Mouse (Mus musculus) stomach, embryonic 16.5 days (tissue): ENCODE data around the gene Rac3. TPM values are rescaled to one million over a fixed set of nuclear protein-coding genes. Genes with fewer than 3 reads are reported as not detected.
"Not testable (repeated sequence)": the region's sequence is repeated elsewhere in the genome, so short reads cannot be mapped to it uniquely, and the experiment has no call there.

Experiments used
- ATAC-seq: fragments of 200-750 bp; cut with Nextera tagmentation; 2 replicates; pipeline ENCODE4 v1.8.0; 2017; ENCODE audit warnings: moderate number of reproducible peaks, moderate TSS enrichment; ENCODE audit not compliant: insufficient read depth, low FRiP score
- H3K27ac ChIP-seq: fragments of 300-500 bp; sonication (generic); 2 replicates; pipeline ENCODE4 v1.5.1; 2014; ENCODE audit warnings: low read length
- H3K27me3 ChIP-seq: fragments of 300-500 bp; sonication (generic); 2 replicates; pipeline ENCODE4 v1.6.1; 2014; ENCODE audit warnings: low read length, control low read depth, mixed read lengths; ENCODE audit not compliant: control insufficient read depth, insufficient read depth
- H3K36me3 ChIP-seq: fragments of 300-500 bp; sonication (generic); 2 replicates; pipeline ENCODE4 v1.6.1; 2014; ENCODE audit warnings: low read length; ENCODE audit not compliant: control insufficient read depth, insufficient read depth
- H3K4me1 ChIP-seq: fragments of 300-500 bp; sonication (generic); 2 replicates; pipeline ENCODE4 v1.6.1; 2014; ENCODE audit warnings: low read length, control low read depth, mixed read lengths; ENCODE audit not compliant: control insufficient read depth, insufficient read depth
- H3K4me2 ChIP-seq: fragments of 300-500 bp; sonication (generic); 2 replicates; pipeline ENCODE4 v1.6.1; 2014; ENCODE audit warnings: low read depth, low read length, mixed read lengths
- H3K4me3 ChIP-seq: fragments of 300-500 bp; sonication (generic); replicated peaks from 2 replicates; pipeline ENCODE4 v1.5.1; 2014; ENCODE audit warnings: mild to moderate bottlenecking, low read length
- H3K9ac ChIP-seq: fragments of 300-500 bp; sonication (generic); 2 replicates; pipeline ENCODE4 v1.6.1; 2014; ENCODE audit warnings: low read length
- H3K9me3 ChIP-seq: fragments of 300-500 bp; sonication (generic); replicated peaks from 2 replicates; pipeline ENCODE4 v1.6.1; 2016; ENCODE audit warnings: low read length, control low read depth; ENCODE audit not compliant: control insufficient read depth
- WGBS: fragments of 180-500 bp; shearing (Covaris S2); extraction: QIAGEN DNeasy Blood & Tissue Kit; methylation state at CpG from one replicate; pipeline ENCODE4 v1.1.7; 2014; 5-methylcytosine and 5-hydroxymethylcytosine counted together
- polyA plus RNA-seq: library from polyadenylated mRNA; unstranded; fragments of >200 nt; fragmentation: Nextera tagmentation; extraction: Ambion mirVana; gene quantifications from 2 replicates; pipeline ENCODE4 v1.2.1, GENCODE M21; 2015

Gene Rac3
- polyA plus RNA-seq, 1 experiment from 2014 or later, result 35.3 TPM

GRCm38 (mm10) chr11:120722067-120722630 lies 879 bp downstream of the Rac3 start:
- H3K27me3 ChIP-seq, result no peaks in the 10 kb centered on the region
- H3K9me3 ChIP-seq, result no peaks in the 10 kb centered on the region
- no peaks in the 10 kb centered on the region; the same call in none of the 2 replicates for H3K36me3 ChIP-seq
- WGBS, result 22% methylated on average over 21 of the region's 21 CpGs
- peak overlapping the region; percentile 98 for H3K4me2 ChIP-seq
- peak overlapping the region; percentile 67; the same call in 1 of the 2 replicates for H3K27ac ChIP-seq
- H3K4me3 ChIP-seq, result peak overlapping the region; percentile 64
- H3K9ac ChIP-seq, result peak overlapping the region; percentile 83
- H3K4me1 ChIP-seq, result peaks cover 15% of the 10 kb centered on the region
- no peak; the same call in 1 of the 2 replicates for ATAC-seq

- no peak for ATAC-seq
- H3K9me3 ChIP-seq, result no peaks in the 10 kb centered on the region
- no peak overlapping the region for H3K27ac ChIP-seq
- 84% methylated on average over 11 of the region's 11 CpGs for WGBS
- no peak overlapping the region for H3K9ac ChIP-seq
- no peaks in the 10 kb centered on the region; the same call in none of the 2 replicates for H3K36me3 ChIP-seq
- no peaks in the 10 kb centered on the region for H3K27me3 ChIP-seq
- H3K4me1 ChIP-seq, result peaks cover 15% of the 10 kb centered on the region
- H3K4me2 ChIP-seq, result no peak overlapping the region
- H3K4me3 ChIP-seq, result peak overlapping the region; percentile 64; the same call in 1 of the 2 replicates
Observed at GRCm38 (mm10) chr11:120722761-120723382, 1.6 kb downstream of the Rac3 start.

- 89% methylated on average over 7 of the region's 7 CpGs for WGBS
- Histone ChIP-seq H3K9me3 (no peaks in the 10 kb centered on the region), H3K36me3 (no peaks in the 10 kb centered on the region; the same call in none of the 2 replicates), H3K27ac (no peak overlapping the region), H3K4me2 (no peak overlapping the region), H3K4me3 (no peak overlapping the region), H3K9ac (no peak overlapping the region), H3K4me1 (peaks cover 15% of the 10 kb centered on the region), H3K27me3 (no peaks in the 10 kb centered on the region)
- ATAC-seq, result no peak
Observed at GRCm38 (mm10) chr11:120723509-120723908, 2.2 kb downstream of the Rac3 start.

- H3K27me3 ChIP-seq, result no peaks in the 10 kb centered on the region
- H3K4me2 ChIP-seq, result peak overlapping the region; percentile 76
- 15% methylated on average over 36 of the region's 36 CpGs for WGBS
- H3K9me3 ChIP-seq, result no peaks in the 10 kb centered on the region
- H3K36me3 ChIP-seq, result no peaks in the 10 kb centered on the region; the same call in 1 of the 2 replicates
- peak overlapping the region; percentile 68 for H3K4me3 ChIP-seq
- H3K9ac ChIP-seq, result peak overlapping the region; percentile 73
- ATAC-seq, result peak; percentile 26
- peak overlapping the region; percentile 49; the same call in 1 of the 2 replicates for H3K27ac ChIP-seq
- peaks cover 12% of the 10 kb centered on the region for H3K4me1 ChIP-seq
Observed at GRCm38 (mm10) chr11:120726243-120727168, 5.2 kb downstream of the Rac3 start.

GRCm38 (mm10) chr11:120727169-120727527 lies 5.9 kb downstream of the Rac3 start, which contains the start of gene Dcxr:
TSS of gene Dcxr (minus strand) at chr11:120727281.
- Histone ChIP-seq H3K4me1 (peaks cover 9% of the 10 kb centered on the region), H3K4me3 (peak within 1 kb of the TSS; percentile 68), H3K27me3 (no peaks in the 10 kb centered on the region), H3K9me3 (no peaks in the 10 kb centered on the region), H3K4me2 (peak within 1 kb of the TSS; percentile 76), H3K36me3 (no peaks in the 10 kb centered on the region; the same call in 1 of the 2 replicates), H3K9ac (peak within 1 kb of the TSS; percentile 73), H3K27ac (peak within 1 kb of the TSS; percentile 49; the same call in 1 of the 2 replicates)
- ATAC-seq, result peak; percentile 91
- under 1% methylated on average over 14 of the region's 14 CpGs for WGBS

GRCm38 (mm10) chr11:120727564-120727963 lies 6.3 kb downstream of the Rac3 start:
- no peaks in the 10 kb centered on the region for H3K27me3 ChIP-seq
- no peaks in the 10 kb centered on the region for H3K9me3 ChIP-seq
- H3K4me3 ChIP-seq, result no peak overlapping the region
- peaks cover 6% of the 10 kb centered on the region for H3K4me1 ChIP-seq
- no peaks in the 10 kb centered on the region; the same call in 1 of the 2 replicates for H3K36me3 ChIP-seq
- no peak overlapping the region for H3K27ac ChIP-seq
- H3K4me2 ChIP-seq, result peak overlapping the region; percentile 76; the same call in 1 of the 2 replicates
- ATAC-seq, result no peak
- H3K9ac ChIP-seq, result no peak overlapping the region
- WGBS, result 63% methylated on average over 12 of the region's 12 CpGs

- no peak for ATAC-seq
- Histone ChIP-seq H3K4me1 (peaks cover 6% of the 10 kb centered on the region), H3K4me3 (no peak overlapping the region), H3K27me3 (no peaks in the 10 kb centered on the region), H3K9ac (no peak overlapping the region), H3K27ac (no peak overlapping the region), H3K4me2 (peak overlapping the region; percentile 32; the same call in 1 of the 2 replicates), H3K9me3 (no peaks in the 10 kb centered on the region), H3K36me3 (no peaks in the 10 kb centered on the region; the same call in 1 of the 2 replicates)
- WGBS, result 67% methylated on average over 11 of the region's 11 CpGs
Observed at GRCm38 (mm10) chr11:120728530-120729240, 7.4 kb downstream of the Rac3 start.

- ATAC-seq, result peak; percentile 30
- not testable (repeated sequence) for H3K4me3 ChIP-seq, H3K9me3 ChIP-seq, H3K36me3 ChIP-seq, H3K4me1 ChIP-seq, H3K27ac ChIP-seq, H3K27me3 ChIP-seq
- H3K9ac ChIP-seq, result 0 out of 2 replicates have a peak overlapping the region, but pooled peaks have one; percentile 4
- peak overlapping the region; percentile 32 for H3K4me2 ChIP-seq
- WGBS, result 2% methylated on average over 17 of the region's 21 CpGs
Observed at GRCm38 (mm10) chr11:120729432-120730050, 8.3 kb downstream of the Rac3 start.
